Mouse (Mus musculus) ES-E14 (cell line): Measurements from ENCODE around the gene Hmcn2. TPM values are rescaled to one million over a fixed set of nuclear protein-coding genes. Genes with fewer than 3 reads are reported as not detected.
A peak's percentile ranks its signal among the peaks of the same experiment; 100 is the strongest.

Source experiments
- DNase-seq: peaks from one replicate; pipeline ENCODE4 v3.0.0-alpha.2; 2013; ENCODE audit warnings: low read depth, low spot score
- H3K27ac ChIP-seq: 2 replicates; pipeline ENCODE4 v1.5.1; 2012; ENCODE audit warnings: low read depth, mild to moderate bottlenecking, low read length, moderate library complexity, mixed read lengths; ENCODE audit not compliant: poor library complexity, insufficient read depth, severe bottlenecking
- H3K36me3 ChIP-seq: 2 replicates; pipeline ENCODE4 v1.6.1; 2012; ENCODE audit warnings: mild to moderate bottlenecking, low read length, moderate library complexity, mixed read lengths; ENCODE audit not compliant: control insufficient read depth, poor library complexity, insufficient read depth, severe bottlenecking
- H3K4me1 ChIP-seq, 2 experiments: fragments of 150-350 bp in 1 of 2; sonication (generic) in 1 of 2; 2 replicates each; pipeline ENCODE4 v1.6.1; 2012; ENCODE audit warnings: low read length in 2 of 2, mild to moderate bottlenecking in 1 of 2, mixed read lengths in 1 of 2; ENCODE audit not compliant: control insufficient read depth in 2 of 2, insufficient read depth in 2 of 2, poor library complexity in 1 of 2
- H3K4me3 ChIP-seq, 2 experiments: fragments of 150-350 bp in 1 of 2; sonication (generic) in 1 of 2; 2 replicates each; pipeline ENCODE4 v1.5.1; 2012; ENCODE audit warnings: low read length in 2 of 2, low read depth in 1 of 2, mild to moderate bottlenecking in 1 of 2, mixed read lengths in 1 of 2; ENCODE audit not compliant: insufficient read depth in 1 of 2, poor library complexity in 1 of 2, severe bottlenecking in 1 of 2
- H3K9ac ChIP-seq: 2 replicates; pipeline ENCODE4 v1.6.1; 2012; ENCODE audit warnings: low read depth, mild to moderate bottlenecking, low read length, mixed read lengths; ENCODE audit not compliant: poor library complexity, insufficient read depth, severe bottlenecking
- H3K9me3 ChIP-seq: fragments of 150-350 bp; sonication (generic); 2 replicates; pipeline ENCODE4 v1.6.1; 2012; ENCODE audit warnings: low read depth, mild to moderate bottlenecking, low read length; ENCODE audit not compliant: control insufficient read depth, insufficient read depth
- CHD2 ChIP-seq: IDR thresholded peaks from 2 replicates; pipeline ENCODE4 v1.6.1; 2014; ENCODE audit warnings: mild to moderate bottlenecking, low read depth, low read length, inconsistent platforms
- HCFC1 ChIP-seq: IDR thresholded peaks from 2 replicates; pipeline ENCODE4 v1.6.1; 2012; ENCODE audit warnings: low read length, inconsistent platforms, borderline replicate concordance; ENCODE audit not compliant: insufficient read depth
- MAFK ChIP-seq: IDR thresholded peaks from 2 replicates; pipeline ENCODE4 v1.6.1; 2014; ENCODE audit warnings: mild to moderate bottlenecking, low read depth, low read length, inconsistent platforms; ENCODE audit not compliant: insufficient read depth
- ZC3H11A ChIP-seq: IDR thresholded peaks from 2 replicates; pipeline ENCODE4 v1.6.1; 2012; ENCODE audit warnings: low read depth, mild to moderate bottlenecking, inconsistent platforms, low read length, borderline replicate concordance
- ZNF384 ChIP-seq: IDR thresholded peaks from 2 replicates; pipeline ENCODE4 v1.6.1; 2012; ENCODE audit warnings: low read depth, low read length, inconsistent platforms
- in situ Hi-C, 2 experiments: fragments of 600-800 bp; cut with MboI; formaldehyde crosslinking; loops; one replicate each; pipeline ENCODE4 v1.15.1; 2025; ENCODE audit warnings: low sequenced_read_pairs in 2 of 2, inconsistent platforms in 1 of 2; ENCODE audit not compliant: unreplicated experiment in 2 of 2
- total RNA-seq: library from RNA; depleted of rRNA; stranded (reverse); fragments of 300-350 nt; gene quantifications from 2 replicates; pipeline ENCODE4 v1.2.3, GENCODE M21; 2012

Gene Hmcn2
- total RNA-seq, 1 experiment: 4.9 TPM

GRCm38 (mm10) chr2:31469480-31469879, 155.3 kb downstream of the Hmcn2 start:
- no peak for TF ChIP-seq MAFK
- no peak for TF ChIP-seq ZNF384
- no peak for TF ChIP-seq ZC3H11A
- no peak for TF ChIP-seq CHD2
- no peak for TF ChIP-seq HCFC1
- Histone ChIP-seq H3K9me3 (no peaks in the 10 kb centered on the region), H3K9ac (peak overlapping the region; percentile 38), H3K4me1 (peaks cover 2 to 24% of the 10 kb centered on the region in 2 experiments; a peak in 3 of 4 replicates), H3K4me3 (peak overlapping the region; percentile 29 to 91), H3K36me3 (peaks cover 9% of the 10 kb centered on the region), H3K27ac (no peak overlapping the region; the same call in 1 of the 2 replicates)
- DNase-seq: no peak
- in situ Hi-C loops: no loop called here

DNA sequence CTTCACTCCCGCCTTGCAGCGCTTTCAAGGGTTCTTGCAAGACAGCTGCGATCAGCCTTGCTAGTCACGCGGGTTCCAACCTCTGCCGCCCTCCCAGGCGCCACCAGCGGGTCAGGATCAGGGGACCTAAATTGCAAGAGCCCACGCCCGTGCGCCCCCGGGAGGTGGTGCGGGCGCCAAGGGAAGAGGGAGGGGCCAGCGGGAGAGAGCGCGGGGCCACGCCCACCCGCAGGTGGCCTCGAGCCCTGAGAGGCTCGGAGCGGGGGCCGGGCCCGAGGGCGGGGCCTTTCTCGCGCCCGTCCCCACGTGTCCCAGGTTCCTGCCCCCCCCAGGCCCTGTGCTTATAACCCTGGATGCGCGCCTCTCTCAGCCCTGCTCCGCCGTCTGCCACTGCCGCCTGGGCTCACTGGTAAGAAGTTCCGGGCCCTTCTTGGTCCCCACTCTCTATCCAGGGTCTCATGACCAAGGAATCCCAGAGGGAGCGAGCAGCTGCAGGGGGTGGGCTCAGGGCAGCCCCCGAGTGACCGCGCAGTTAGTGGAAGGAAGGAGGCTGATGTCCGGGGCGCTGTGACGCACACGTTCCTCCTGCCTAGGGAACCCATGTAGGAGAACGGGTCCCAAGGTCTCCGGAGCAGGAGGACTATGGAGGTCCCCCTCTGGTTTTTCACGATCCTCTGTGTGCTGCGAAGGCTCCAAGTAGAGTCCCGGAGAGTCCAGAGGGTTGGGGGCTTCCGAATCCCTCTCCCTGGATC, 155.9 kb downstream of the Hmcn2 start, which contains the start of gene Ass1:
Gene Ass1 (plus strand): TSS at position 277 of the 752 bp plus-strand sequence.
- Histone ChIP-seq H3K9ac (peak within 1 kb of the TSS; percentile 84), H3K27ac (no peak within 1 kb of the TSS; the same call in 1 of the 2 replicates), H3K36me3 (peaks cover 15% of the 10 kb centered on the region), H3K4me3 (peak within 1 kb of the TSS; percentile 81 to 91), H3K4me1 (peaks cover 2 to 24% of the 10 kb centered on the region in 2 experiments; a peak in 3 of 4 replicates), H3K9me3 (no peaks in the 10 kb centered on the region)
- TF ChIP-seq CHD2: no peak
- TF ChIP-seq ZC3H11A: no peak
- TF ChIP-seq ZNF384: no peak
- no peak for TF ChIP-seq MAFK
- TF ChIP-seq HCFC1: 0 out of 2 replicates have a peak, but pooled peaks have one; percentile 17
- DNase-seq: peak; percentile 93
- in situ Hi-C loops: no loop called here

DNA sequence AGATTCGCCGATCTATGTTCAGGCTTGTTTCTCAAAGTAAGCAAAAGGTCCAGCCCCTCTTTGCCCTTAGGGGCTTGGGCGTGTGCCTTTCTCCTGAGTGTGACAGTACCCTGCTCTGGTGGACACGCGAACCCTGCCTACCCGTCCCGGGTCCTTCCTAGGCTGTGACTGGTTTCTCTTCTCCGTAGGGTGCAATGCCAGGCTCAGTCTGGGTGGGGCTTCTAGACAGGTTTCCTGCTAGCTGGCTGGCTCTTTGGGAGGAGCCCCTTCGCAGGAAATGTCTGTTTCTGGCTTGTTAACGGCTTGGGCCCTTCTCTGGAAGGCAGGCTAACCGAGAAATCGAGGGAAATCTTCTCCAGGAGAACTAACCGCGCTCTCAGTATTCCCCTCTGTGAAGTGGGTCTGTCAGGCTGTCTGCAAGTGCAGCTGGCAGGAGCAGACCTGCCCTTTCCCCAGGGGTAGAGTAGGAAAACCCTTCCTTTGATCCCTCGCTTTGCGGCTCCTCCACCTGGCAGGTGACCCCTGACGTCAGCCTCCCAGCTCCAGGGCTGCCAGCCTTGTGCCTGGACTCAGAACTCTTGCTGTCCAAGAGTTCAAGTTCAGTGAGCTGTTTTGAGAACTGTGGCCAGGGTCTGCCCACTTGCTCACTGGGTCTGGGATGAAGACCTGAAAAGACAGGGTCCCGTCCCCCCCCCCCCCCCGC, 156.6 kb downstream of the Hmcn2 start:
- no peak overlapping the region for H3K27ac ChIP-seq
- peak overlapping the region; percentile 84 for H3K9ac ChIP-seq
- H3K36me3 ChIP-seq: peaks cover 19% of the 10 kb centered on the region
- H3K4me3 ChIP-seq: peak overlapping the region; percentile 81 to 91
- peaks cover 2 to 25% of the 10 kb centered on the region in 2 experiments; a peak in 3 of 4 replicates for H3K4me1 ChIP-seq
- no peaks in the 10 kb centered on the region for H3K9me3 ChIP-seq
- DNase-seq: no peak
- in situ Hi-C loops: no loop called here
- TF ChIP-seq ZC3H11A (no peak), MAFK (no peak), ZNF384 (no peak), CHD2 (no peak), HCFC1 (no peak)

GRCm38 (mm10) chr2:31471611-31472010, 157.4 kb downstream of the Hmcn2 start:
- no peak overlapping the region for H3K9ac ChIP-seq
- peaks cover 2 to 27% of the 10 kb centered on the region in 2 experiments; a peak in 3 of 4 replicates for H3K4me1 ChIP-seq
- DNase-seq: no peak
- in situ Hi-C loops: no loop called here
- TF ChIP-seq MAFK (no peak), ZC3H11A (no peak), CHD2 (no peak), ZNF384 (no peak), HCFC1 (no peak)
- H3K9me3 ChIP-seq: no peaks in the 10 kb centered on the region
- no peak overlapping the region for H3K27ac ChIP-seq
- H3K4me3 ChIP-seq: peak overlapping the region in 1 of 2 experiments; percentile 19; a peak in 1 of 4 replicates
- peaks cover 21% of the 10 kb centered on the region for H3K36me3 ChIP-seq
